Mouse (Mus musculus): ENCODE results near the gene Stim1. TPM values are rescaled to one million over a fixed set of nuclear protein-coding genes. Genes with fewer than 3 reads are reported as not detected.

Stim1 gene
- polyA plus RNA-seq, 1 experiment from 2014 or later = 14.8 TPM

GRCm38 (mm10) chr7:102248691-102249404 is 18.8 kb upstream of the Stim1 start:
- WGBS = 16% methylated on average over 16 of the region's 16 CpGs
- Histone ChIP-seq H3K9me3 (ENCODE audit: low read length) (no peaks in the 10 kb centered on the region), H3K4me3 (ENCODE audit: low read length) (peak overlapping the region; percentile 95), H3K4me2 (replicated peaks; ENCODE audit: low read depth, low read length) (peak overlapping the region; percentile 74), H3K27ac (ENCODE audit: low read length) (peak overlapping the region; percentile 97), H3K4me1 (ENCODE audit: insufficient read depth, low read length) (peaks cover 53% of the 10 kb centered on the region), H3K36me3 (ENCODE audit: insufficient read depth, low read length) (no peaks in the 10 kb centered on the region), H3K9ac (replicated peaks; ENCODE audit: low read length) (peak overlapping the region; percentile 91), H3K27me3 (ENCODE audit: insufficient read depth, low read length) (no peaks in the 10 kb centered on the region)
- no peak for ATAC-seq (ENCODE audit: low FRiP score, low TSS enrichment)

- ATAC-seq (ENCODE audit: low FRiP score, low TSS enrichment) = peak; percentile 52
- H3K9ac ChIP-seq (replicated peaks; ENCODE audit: low read length) = peak overlapping the region; percentile 91
- H3K4me2 ChIP-seq (replicated peaks; ENCODE audit: low read depth, low read length) = peak overlapping the region; percentile 74
- WGBS = under 1% methylated on average over 23 of the region's 23 CpGs
- peaks cover 53% of the 10 kb centered on the region for H3K4me1 ChIP-seq (ENCODE audit: insufficient read depth, low read length)
- no peaks in the 10 kb centered on the region for H3K9me3 ChIP-seq (ENCODE audit: low read length)
- H3K36me3 ChIP-seq (ENCODE audit: insufficient read depth, low read length) = no peaks in the 10 kb centered on the region
- H3K27me3 ChIP-seq (ENCODE audit: insufficient read depth, low read length) = no peaks in the 10 kb centered on the region
- peak overlapping the region; percentile 97 for H3K27ac ChIP-seq (ENCODE audit: low read length)
- H3K4me3 ChIP-seq (ENCODE audit: low read length) = peak overlapping the region; percentile 95
Measured at GRCm38 (mm10) chr7:102249531-102249895, 18.1 kb upstream of the Stim1 start.

GRCm38 (mm10) chr7:102249896-102250630 is 17.5 kb upstream of the Stim1 start:
- H3K27me3 ChIP-seq (ENCODE audit: insufficient read depth, low read length) = no peaks in the 10 kb centered on the region
- H3K4me3 ChIP-seq (ENCODE audit: low read length) = peak overlapping the region; percentile 95
- no peaks in the 10 kb centered on the region for H3K9me3 ChIP-seq (ENCODE audit: low read length)
- H3K4me2 ChIP-seq (replicated peaks; ENCODE audit: low read depth, low read length) = peak overlapping the region; percentile 74
- peak overlapping the region; percentile 91 for H3K9ac ChIP-seq (replicated peaks; ENCODE audit: low read length)
- under 1% methylated on average over 41 of the region's 49 CpGs for WGBS
- H3K36me3 ChIP-seq (ENCODE audit: insufficient read depth, low read length) = no peaks in the 10 kb centered on the region
- peak overlapping the region; percentile 97 for H3K27ac ChIP-seq (ENCODE audit: low read length)
- H3K4me1 ChIP-seq (ENCODE audit: insufficient read depth, low read length) = peaks cover 50% of the 10 kb centered on the region
- ATAC-seq (ENCODE audit: low FRiP score, low TSS enrichment) = peak; percentile 88

GRCm38 (mm10) chr7:102250631-102251214 is 16.9 kb upstream of the Stim1 start:
- Histone ChIP-seq H3K27me3 (ENCODE audit: insufficient read depth, low read length) (no peaks in the 10 kb centered on the region), H3K36me3 (ENCODE audit: insufficient read depth, low read length) (no peaks in the 10 kb centered on the region), H3K9ac (replicated peaks; ENCODE audit: low read length) (peak overlapping the region; percentile 91), H3K9me3 (ENCODE audit: low read length) (no peaks in the 10 kb centered on the region), H3K4me2 (replicated peaks; ENCODE audit: low read depth, low read length) (peak overlapping the region; percentile 74), H3K27ac (ENCODE audit: low read length) (peak overlapping the region; percentile 97), H3K4me3 (ENCODE audit: low read length) (peak overlapping the region; percentile 95), H3K4me1 (ENCODE audit: insufficient read depth, low read length) (peaks cover 43% of the 10 kb centered on the region)
- under 1% methylated on average over 31 of the region's 33 CpGs for WGBS
- ATAC-seq (ENCODE audit: low FRiP score, low TSS enrichment) = peak; percentile 86

GRCm38 (mm10) chr7:102253631-102254030 is 14.0 kb upstream of the Stim1 start:
- no peaks in the 10 kb centered on the region for H3K9me3 ChIP-seq (ENCODE audit: low read length)
- no peak overlapping the region for H3K4me3 ChIP-seq (ENCODE audit: low read length)
- H3K36me3 ChIP-seq (ENCODE audit: insufficient read depth, low read length) = no peaks in the 10 kb centered on the region
- ATAC-seq (ENCODE audit: low FRiP score, low TSS enrichment) = no peak
- H3K27me3 ChIP-seq (ENCODE audit: insufficient read depth, low read length) = no peaks in the 10 kb centered on the region
- no peak overlapping the region for H3K4me2 ChIP-seq (replicated peaks; ENCODE audit: low read depth, low read length)
- WGBS = 93% methylated on average over 1 of the region's 1 CpGs
- H3K9ac ChIP-seq (replicated peaks; ENCODE audit: low read length) = no peak overlapping the region
- H3K27ac ChIP-seq (ENCODE audit: low read length) = no peak overlapping the region
- peaks cover 14% of the 10 kb centered on the region for H3K4me1 ChIP-seq (ENCODE audit: insufficient read depth, low read length)

- ATAC-seq (ENCODE audit: low FRiP score, low TSS enrichment) = no peak
- no peaks in the 10 kb centered on the region for H3K27me3 ChIP-seq (ENCODE audit: insufficient read depth, low read length)
- H3K4me1 ChIP-seq (ENCODE audit: insufficient read depth, low read length) = peaks cover 5% of the 10 kb centered on the region
- 80% methylated on average over 3 of the region's 3 CpGs for WGBS
- H3K4me2 ChIP-seq (replicated peaks; ENCODE audit: low read depth, low read length) = no peak within 1 kb of the TSS
- H3K36me3 ChIP-seq (ENCODE audit: insufficient read depth, low read length) = no peaks in the 10 kb centered on the region
- no peak within 1 kb of the TSS for H3K27ac ChIP-seq (ENCODE audit: low read length)
- no peak within 1 kb of the TSS for H3K4me3 ChIP-seq (ENCODE audit: low read length)
- no peak within 1 kb of the TSS for H3K9ac ChIP-seq (replicated peaks; ENCODE audit: low read length)
- H3K9me3 ChIP-seq (ENCODE audit: low read length) = no peaks in the 10 kb centered on the region
Measured at GRCm38 (mm10) chr7:102255954-102256353, 11.7 kb upstream of the Stim1 start, which contains the start of gene Rhog. Gene Rhog (minus strand): TSS chr7:102256054.

- Histone ChIP-seq H3K4me1 (ENCODE audit: insufficient read depth, low read length) (no peaks in the 10 kb centered on the region), H3K27me3 (ENCODE audit: insufficient read depth, low read length) (no peaks in the 10 kb centered on the region), H3K9ac (replicated peaks; ENCODE audit: low read length) (no peak overlapping the region), H3K36me3 (ENCODE audit: insufficient read depth, low read length) (no peaks in the 10 kb centered on the region), H3K9me3 (ENCODE audit: low read length) (no peaks in the 10 kb centered on the region), H3K27ac (ENCODE audit: low read length) (no peak overlapping the region), H3K4me2 (replicated peaks; ENCODE audit: low read depth, low read length) (no peak overlapping the region), H3K4me3 (ENCODE audit: low read length) (no peak overlapping the region)
- 83% methylated on average over 3 of the region's 3 CpGs for WGBS
- no peak for ATAC-seq (ENCODE audit: low FRiP score, low TSS enrichment)
Measured at GRCm38 (mm10) chr7:102256636-102257035, 11.0 kb upstream of the Stim1 start.

GRCm38 (mm10) chr7:102258189-102258588 is 9.4 kb upstream of the Stim1 start:
- H3K4me1 ChIP-seq (ENCODE audit: insufficient read depth, low read length) = no peaks in the 10 kb centered on the region
- no peak overlapping the region for H3K9ac ChIP-seq (replicated peaks; ENCODE audit: low read length)
- peak; percentile 68; the same call in 1 of the 2 replicates for ATAC-seq (ENCODE audit: low FRiP score, low TSS enrichment)
- no peak overlapping the region for H3K4me2 ChIP-seq (replicated peaks; ENCODE audit: low read depth, low read length)
- H3K36me3 ChIP-seq (ENCODE audit: insufficient read depth, low read length) = no peaks in the 10 kb centered on the region
- WGBS = 21% methylated on average over 4 of the region's 4 CpGs
- no peaks in the 10 kb centered on the region for H3K9me3 ChIP-seq (ENCODE audit: low read length)
- H3K4me3 ChIP-seq (ENCODE audit: low read length) = no peak overlapping the region
- no peaks in the 10 kb centered on the region for H3K27me3 ChIP-seq (ENCODE audit: insufficient read depth, low read length)
- no peak overlapping the region for H3K27ac ChIP-seq (ENCODE audit: low read length)

- ATAC-seq (ENCODE audit: low FRiP score, low TSS enrichment) = no peak
- Histone ChIP-seq H3K9me3 (ENCODE audit: low read length) (no peaks in the 10 kb centered on the region), H3K4me2 (replicated peaks; ENCODE audit: low read depth, low read length) (no peak overlapping the region), H3K27ac (ENCODE audit: low read length) (no peak overlapping the region), H3K4me3 (ENCODE audit: low read length) (no peak overlapping the region), H3K36me3 (ENCODE audit: insufficient read depth, low read length) (no peaks in the 10 kb centered on the region), H3K4me1 (ENCODE audit: insufficient read depth, low read length) (no peaks in the 10 kb centered on the region), H3K9ac (replicated peaks; ENCODE audit: low read length) (no peak overlapping the region), H3K27me3 (ENCODE audit: insufficient read depth, low read length) (no peaks in the 10 kb centered on the region)
- 76% methylated on average over 3 of the region's 3 CpGs for whole genome bisulfite sequencing
Measured at GRCm38 (mm10) chr7:102258753-102259152, 8.9 kb upstream of the Stim1 start.
